Mouse (Mus musculus) liver, embryonic 11.5 days (tissue): ENCODE measurements around the gene Slitrk6. TPM values are rescaled to one million over a fixed set of nuclear protein-coding genes. Genes with fewer than 3 reads are reported as not detected.

ENCODE experiments used
- ATAC-seq: fragments of 200-750 bp; cut with Nextera tagmentation; replicated peaks from 2 replicates; pipeline ENCODE4 v1.8.0; 2017; ENCODE audit warnings: moderate number of reproducible peaks, mild to moderate bottlenecking, moderate TSS enrichment, moderate library complexity; ENCODE audit not compliant: low FRiP score
- DNase-seq: peaks from one replicate; pipeline ENCODE4 v3.0.0-alpha.2; 2017; ENCODE audit warnings: low spot score
- H3K27ac ChIP-seq: fragments of 300-500 bp; sonication (generic); 2 replicates; pipeline ENCODE4 v1.5.1; 2014; ENCODE audit warnings: mild to moderate bottlenecking, low read depth, low read length, control low read depth
- H3K27me3 ChIP-seq: fragments of 300-500 bp; sonication (generic); replicated peaks from 2 replicates; pipeline ENCODE4 v1.6.1; 2014; ENCODE audit warnings: low read length, mixed read lengths; ENCODE audit not compliant: control insufficient read depth, insufficient read depth
- H3K36me3 ChIP-seq: fragments of 300-500 bp; sonication (generic); 2 replicates; pipeline ENCODE4 v1.6.1; 2014; ENCODE audit warnings: mild to moderate bottlenecking, low read length, moderate library complexity, mixed read lengths; ENCODE audit not compliant: control insufficient read depth, insufficient read depth
- H3K4me1 ChIP-seq: fragments of 300-500 bp; sonication (generic); replicated peaks from 2 replicates; pipeline ENCODE4 v1.6.1; 2014; ENCODE audit warnings: low read length, mixed read lengths; ENCODE audit not compliant: control insufficient read depth, insufficient read depth
- H3K4me2 ChIP-seq: fragments of 300-500 bp; sonication (generic); 2 replicates; pipeline ENCODE4 v1.6.1; 2014; ENCODE audit warnings: mild to moderate bottlenecking, control low read depth, moderate library complexity
- H3K4me3 ChIP-seq: fragments of 300-500 bp; sonication (generic); 2 replicates; pipeline ENCODE4 v1.5.1; 2014; ENCODE audit warnings: low read depth, low read length, control low read depth
- H3K9ac ChIP-seq: fragments of 300-500 bp; sonication (generic); 2 replicates; pipeline ENCODE4 v1.6.1; 2014; ENCODE audit warnings: low read depth, low read length, control low read depth
- H3K9me3 ChIP-seq: fragments of 300-500 bp; sonication (generic); 2 replicates; pipeline ENCODE4 v1.6.1; 2016; ENCODE audit warnings: low read length, inconsistent platforms, mixed read lengths; ENCODE audit not compliant: control insufficient read depth
- WGBS: fragments of 180-500 bp; shearing (Covaris S2); extraction: QIAGEN DNeasy Blood & Tissue Kit; methylation state at CpG from one replicate; pipeline ENCODE4 v1.1.7; 2014; 5-methylcytosine and 5-hydroxymethylcytosine counted together
- polyA plus RNA-seq: library from polyadenylated mRNA; unstranded; fragments of >200 nt; fragmentation: Nextera tagmentation; extraction: Ambion mirVana; gene quantifications from 2 replicates; pipeline ENCODE4 v1.2.1, GENCODE M21; 2014

Gene Slitrk6
- polyA plus RNA-seq, 1 experiment from 2014 or later, result 1.0 TPM

- no peak for ATAC-seq
- H3K36me3 ChIP-seq, result no peaks in the 10 kb centered on the region
- H3K4me3 ChIP-seq, result no peak overlapping the region
- no peak overlapping the region for H3K9ac ChIP-seq
- H3K9me3 ChIP-seq, result 0 out of 2 replicates have a peak, but pooled peaks cover 3% of the 10 kb centered on the region
- H3K27ac ChIP-seq, result no peak overlapping the region
- H3K4me1 ChIP-seq, result no peaks in the 10 kb centered on the region
- WGBS, result 55% methylated on average over 2 of the region's 2 CpGs
- H3K27me3 ChIP-seq, result no peaks in the 10 kb centered on the region
- H3K4me2 ChIP-seq, result no peak overlapping the region
- DNase-seq, result no peak
Measured at GRCm38 (mm10) chr14:110724026-110724576, 30.8 kb downstream of the Slitrk6 start.
